Mouse (Mus musculus) left cerebral cortex, adult 2 months (tissue): Measurements from ENCODE around the gene Prkcb. TPM values are rescaled to one million over a fixed set of nuclear protein-coding genes. Genes with fewer than 3 reads are reported as not detected.

Experiments used
- DNase-seq, 2 experiments: peaks; one replicate each; pipeline ENCODE4 v3.0.0; 2021 to 2022; ENCODE audit warnings: low spot score in 2 of 2, mixed read lengths in 1 of 2; ENCODE audit errors: extremely low spot score in 1 of 2
- H3K27ac ChIP-seq: fragments of 200-600 bp; 2 replicates; pipeline ENCODE4 v1.8.1; 2022
- H3K4me3 ChIP-seq: fragments of 200-600 bp; 2 replicates; pipeline ENCODE4 v1.8.1; 2022
- CTCF ChIP-seq: fragments of 200-600 bp; IDR thresholded peaks from 2 replicates; pipeline ENCODE4 v1.8.1; 2022; ENCODE audit warnings: antibody characterized with exemption, mild to moderate bottlenecking, moderate library complexity
- intact Hi-C: fragments of 180-260 bp; cut with DNase I; formaldehyde crosslinking; loops from one replicate; pipeline ENCODE4 v1.15.1; 2025
- total RNA-seq, 2 experiments: library from RNA; stranded (reverse); gene quantifications; 2 replicates each; pipeline ENCODE4 v1.2.3; 2021

Gene Prkcb
- total RNA-seq, 2 experiments from 2014 or later: 964 to 986 TPM

DNA sequence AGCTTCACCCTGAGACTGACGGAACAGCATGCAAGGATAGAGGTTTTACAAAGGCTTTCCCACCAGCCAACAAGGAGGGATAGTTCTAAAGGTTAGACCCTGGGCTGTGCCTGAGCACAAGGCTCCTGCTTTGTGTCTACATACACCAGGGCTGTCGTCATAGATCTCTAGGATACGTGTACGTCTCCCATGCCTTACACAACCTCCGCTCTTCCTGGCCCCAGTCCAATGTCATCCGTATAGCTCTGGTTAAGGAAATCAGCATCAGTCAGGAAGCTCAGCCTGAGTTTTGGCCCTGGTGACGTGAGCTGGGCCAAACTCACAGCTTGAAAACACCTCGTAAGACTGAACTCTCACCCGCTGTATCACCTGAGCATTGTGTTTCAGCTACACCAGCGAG lies 307.3 kb downstream of the Prkcb start:
- H3K4me3 ChIP-seq: no peak overlapping the region
- DNase-seq: no peak
- no peak overlapping the region for H3K27ac ChIP-seq
- intact Hi-C loops: no loop called here
- TF ChIP-seq CTCF: no peak

DNA sequence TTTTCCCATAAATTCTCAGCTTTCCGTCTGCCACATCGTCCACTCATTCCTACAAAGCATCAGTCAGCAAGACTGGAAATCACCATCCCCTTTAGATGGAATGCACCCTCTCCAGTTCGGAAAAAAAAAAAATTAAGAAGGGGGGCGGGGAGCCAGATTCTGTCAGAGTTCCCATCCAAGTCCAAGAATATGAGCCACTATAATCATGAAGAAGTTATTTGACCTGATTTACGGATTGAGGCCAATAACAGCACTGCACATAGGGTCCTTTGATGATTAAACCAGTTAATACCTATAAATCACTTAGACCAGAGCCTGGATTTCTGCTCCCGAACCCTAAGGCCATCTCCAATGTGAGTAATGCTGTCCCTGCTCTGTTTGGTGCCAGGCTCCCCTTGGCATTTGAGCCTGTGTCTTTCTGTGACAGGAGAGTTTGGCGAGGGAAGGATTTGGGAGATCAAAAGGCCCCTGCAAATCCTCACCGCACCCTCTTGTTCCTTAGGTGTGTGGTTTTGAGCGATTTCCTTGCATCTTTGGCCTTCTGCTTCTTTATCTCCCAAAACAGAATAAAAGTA lies 308.1 kb downstream of the Prkcb start:
- no peak for TF ChIP-seq CTCF
- no peak for DNase-seq
- Histone ChIP-seq H3K27ac (peak overlapping the region; percentile 1; the same call in 1 of the 2 replicates), H3K4me3 (no peak overlapping the region)
- intact Hi-C loops: no loop called here

DNA sequence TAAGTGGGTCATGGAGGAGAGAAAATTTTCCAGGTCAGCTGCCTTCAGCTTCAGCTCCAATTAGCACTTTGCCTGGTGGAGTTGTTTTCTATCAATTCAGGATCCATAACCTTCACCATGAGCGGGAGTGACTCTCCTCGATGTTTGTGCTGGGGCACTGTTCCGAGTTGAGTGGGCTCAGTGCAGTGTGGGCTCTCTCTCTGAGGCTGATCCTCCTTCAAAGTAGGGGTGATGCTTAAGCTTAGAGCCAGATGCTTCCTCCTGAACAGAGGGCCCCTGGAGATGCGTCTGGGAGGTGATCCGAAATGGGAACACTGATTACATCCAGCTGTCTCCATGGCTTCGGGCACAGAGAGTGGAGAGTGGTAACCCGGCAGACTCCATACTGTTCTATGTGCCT lies 308.8 kb downstream of the Prkcb start:
- no peak for TF ChIP-seq CTCF
- intact Hi-C loops: no loop called here
- peak overlapping the region; percentile 1; the same call in 1 of the 2 replicates for H3K27ac ChIP-seq
- DNase-seq: no peak
- no peak overlapping the region for H3K4me3 ChIP-seq

DNA sequence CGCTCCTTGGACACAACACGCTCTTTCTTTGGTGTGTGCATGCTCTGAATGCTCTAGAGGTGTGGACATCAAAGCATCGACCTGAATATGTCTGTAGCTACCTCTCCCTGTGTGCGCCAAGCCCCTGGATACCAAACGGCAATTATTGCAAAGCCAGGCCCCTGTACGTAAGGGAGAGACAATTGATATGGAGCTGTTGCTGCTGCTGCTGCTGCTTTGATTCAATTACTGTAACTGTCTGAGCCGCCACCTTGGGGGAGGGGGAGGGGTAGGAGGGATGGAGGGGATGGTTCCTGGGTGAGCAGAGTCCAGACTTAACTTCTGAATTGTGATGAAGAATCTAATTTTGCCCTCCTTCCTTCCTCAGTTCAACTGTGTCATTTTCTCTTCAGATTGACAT lies 312.3 kb downstream of the Prkcb start:
- no peak overlapping the region for H3K27ac ChIP-seq
- no peak for DNase-seq
- no peak overlapping the region for H3K4me3 ChIP-seq
- intact Hi-C loops: no loop called here
- TF ChIP-seq CTCF: no peak

DNA sequence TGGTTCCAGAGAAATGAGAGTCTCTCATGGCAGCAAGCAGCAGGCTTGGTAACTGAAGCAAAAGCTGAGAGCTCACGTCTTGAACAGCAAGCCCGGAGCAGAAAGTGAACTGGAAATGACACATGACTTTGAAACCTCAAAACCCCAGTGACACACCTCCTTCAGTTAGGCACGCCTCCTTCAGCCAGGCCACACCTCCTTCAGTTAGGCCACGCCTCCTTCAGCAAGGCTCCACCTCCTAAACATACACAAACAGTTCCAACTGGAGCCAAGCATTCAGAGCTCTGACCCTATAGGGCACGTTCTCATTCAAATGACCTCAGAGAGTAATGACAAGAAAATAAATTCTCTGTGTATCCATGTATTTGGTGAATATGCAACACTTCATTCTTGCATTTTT lies 316.5 kb downstream of the Prkcb start:
- Histone ChIP-seq H3K4me3 (no peak overlapping the region), H3K27ac (no peak overlapping the region)
- intact Hi-C loops: no loop called here
- no peak for TF ChIP-seq CTCF
- no peak for DNase-seq

DNA sequence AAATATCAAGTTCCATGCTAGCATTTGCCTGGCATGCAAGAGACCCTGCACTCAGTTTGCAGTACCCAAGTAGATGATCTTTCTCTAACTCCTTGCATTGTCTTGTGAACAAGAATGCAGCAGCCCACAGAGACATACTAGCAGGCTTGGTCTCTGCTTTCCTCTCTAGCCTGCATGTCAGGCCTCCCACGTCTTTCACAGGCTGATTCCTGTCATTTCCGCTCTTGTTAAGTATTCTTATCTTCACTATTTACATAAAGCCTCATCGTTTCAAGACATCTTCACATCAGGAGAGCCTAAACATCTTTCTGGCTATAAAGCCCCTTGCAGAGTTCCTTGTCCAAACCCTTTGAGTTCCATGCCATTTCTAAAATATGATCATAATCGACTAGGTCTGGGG lies 320.9 kb downstream of the Prkcb start:
- TF ChIP-seq CTCF: no peak
- DNase-seq: no peak
- intact Hi-C loops: no loop called here
- peak overlapping the region; percentile 44; the same call in 1 of the 2 replicates for H3K27ac ChIP-seq
- no peak overlapping the region for H3K4me3 ChIP-seq

DNA sequence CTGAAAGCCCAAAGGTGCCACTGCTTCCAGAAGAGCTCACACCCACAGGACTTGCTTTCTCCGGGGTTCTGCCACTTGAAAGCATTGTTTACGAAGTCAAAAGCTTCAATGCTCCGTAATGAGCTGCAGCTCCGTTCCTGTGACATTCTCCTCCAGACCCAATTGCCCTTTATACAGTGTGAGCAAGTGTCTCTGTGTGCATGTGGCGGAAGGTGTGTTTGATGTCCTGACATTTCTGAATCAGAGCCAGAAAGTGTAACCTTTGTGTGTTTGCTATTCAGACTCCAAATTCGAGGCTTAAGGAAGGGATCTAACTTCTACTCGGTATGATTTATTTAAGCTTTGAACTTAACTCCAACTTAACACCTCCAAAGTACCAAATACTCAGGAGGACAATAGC lies 321.6 kb downstream of the Prkcb start:
- H3K4me3 ChIP-seq: no peak overlapping the region
- intact Hi-C loops: no loop called here
- peak overlapping the region; percentile 36; the same call in 1 of the 2 replicates for H3K27ac ChIP-seq
- DNase-seq: no peak
- no peak for TF ChIP-seq CTCF

DNA sequence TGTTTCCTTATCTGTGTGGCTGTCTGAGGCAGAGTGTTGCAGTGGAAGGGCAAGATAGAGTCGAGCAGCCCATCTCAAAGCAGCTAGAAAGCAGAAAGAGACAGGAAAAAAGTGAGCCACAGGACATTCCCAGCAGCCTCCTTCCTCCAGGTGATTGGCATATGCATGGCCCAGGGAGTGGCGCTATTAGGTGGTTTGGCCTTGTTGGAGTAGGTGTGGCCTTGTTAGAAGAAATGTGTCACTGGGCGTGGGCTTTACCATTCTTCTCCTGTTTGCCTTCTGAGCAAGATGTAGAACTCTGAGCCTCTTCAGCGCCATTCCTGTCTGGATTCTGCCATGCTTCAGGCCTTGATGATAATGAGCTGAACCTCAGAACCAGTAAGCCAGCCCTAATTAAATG lies 325.3 kb downstream of the Prkcb start:
- TF ChIP-seq CTCF: no peak
- no peak for DNase-seq
- intact Hi-C loops: no loop called here
- no peak overlapping the region for H3K4me3 ChIP-seq
- no peak overlapping the region for H3K27ac ChIP-seq

DNA sequence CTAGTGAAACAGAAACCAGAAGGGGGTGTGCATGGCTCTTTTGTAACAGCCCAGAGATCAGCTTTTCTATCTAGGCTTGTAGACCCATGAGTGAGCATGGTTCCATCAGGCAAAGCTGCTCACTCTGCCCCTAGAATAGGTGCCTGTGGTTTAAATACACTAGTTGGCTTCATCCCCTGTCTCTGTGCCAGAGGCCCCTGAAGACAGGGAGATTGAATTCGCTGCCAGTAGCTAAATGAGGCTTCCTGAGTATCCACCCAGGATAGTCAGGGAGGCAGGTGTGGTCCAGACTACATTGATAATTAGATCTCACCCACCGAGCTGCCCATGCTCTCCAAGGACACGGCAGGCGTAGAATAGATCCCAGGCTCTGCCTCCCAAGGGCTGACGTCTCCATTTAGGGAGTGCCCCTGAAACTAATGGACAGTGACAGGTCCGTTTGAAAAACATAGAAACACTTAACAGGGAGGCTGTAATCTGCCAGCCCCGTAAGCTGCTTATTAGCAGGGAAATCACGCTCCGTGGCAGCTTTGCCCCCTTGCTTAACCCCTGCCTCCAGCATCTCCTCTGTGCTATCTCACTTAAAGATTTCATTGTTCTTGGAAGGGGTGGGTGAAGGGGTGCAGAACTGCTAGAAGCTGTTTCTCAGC lies 333.7 kb downstream of the Prkcb start:
- no peak for DNase-seq
- no peak overlapping the region for H3K4me3 ChIP-seq
- TF ChIP-seq CTCF: no peak
- peak overlapping the region; percentile 44 for H3K27ac ChIP-seq
- intact Hi-C loops: no loop called here

DNA sequence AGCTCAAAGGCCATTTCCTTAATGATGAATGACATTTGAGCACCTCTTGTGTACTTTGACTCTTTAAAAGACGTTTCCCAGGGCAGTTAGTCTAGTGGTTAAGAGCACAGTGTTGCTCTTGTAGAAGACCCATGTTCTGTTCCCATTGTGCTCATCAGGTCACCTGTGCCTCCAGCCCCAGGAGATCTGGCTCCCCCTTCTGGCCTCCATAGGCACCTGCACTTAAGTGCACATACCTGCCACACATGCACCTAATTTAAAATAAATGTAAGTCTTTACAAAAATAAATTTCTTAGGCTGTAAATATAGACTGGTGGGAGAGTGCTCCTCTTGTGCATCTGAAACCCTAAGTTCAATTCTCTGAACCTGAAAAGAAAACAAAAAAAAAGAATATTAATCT lies 335.2 kb downstream of the Prkcb start:
- H3K4me3 ChIP-seq: no peak overlapping the region
- H3K27ac ChIP-seq: no peak overlapping the region
- TF ChIP-seq CTCF: peak; percentile 32
- DNase-seq: no peak
- intact Hi-C loops: no loop called here

DNA sequence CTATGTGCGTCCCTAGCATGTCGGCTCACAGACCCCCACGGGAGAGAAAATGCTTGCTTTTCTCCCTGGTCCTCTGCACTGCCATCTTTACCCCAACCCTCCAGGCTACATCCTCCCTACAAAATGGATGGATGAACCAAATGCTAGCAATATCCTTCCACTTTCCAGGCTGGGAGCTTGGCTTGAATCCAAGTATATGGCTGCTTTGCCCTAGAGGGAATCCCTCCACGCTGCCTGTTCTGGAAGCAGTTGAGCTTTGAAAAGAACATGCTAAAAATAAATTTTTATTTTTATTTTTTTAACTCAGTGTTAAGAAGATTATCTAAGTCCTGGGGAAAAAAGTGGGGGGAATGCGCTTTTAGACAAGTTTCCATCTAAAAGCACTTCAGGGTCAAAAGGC lies 339.5 kb downstream of the Prkcb start:
- Histone ChIP-seq H3K27ac (no peak overlapping the region), H3K4me3 (no peak overlapping the region)
- intact Hi-C loops: no loop called here
- DNase-seq: no peak
- no peak for TF ChIP-seq CTCF

DNA sequence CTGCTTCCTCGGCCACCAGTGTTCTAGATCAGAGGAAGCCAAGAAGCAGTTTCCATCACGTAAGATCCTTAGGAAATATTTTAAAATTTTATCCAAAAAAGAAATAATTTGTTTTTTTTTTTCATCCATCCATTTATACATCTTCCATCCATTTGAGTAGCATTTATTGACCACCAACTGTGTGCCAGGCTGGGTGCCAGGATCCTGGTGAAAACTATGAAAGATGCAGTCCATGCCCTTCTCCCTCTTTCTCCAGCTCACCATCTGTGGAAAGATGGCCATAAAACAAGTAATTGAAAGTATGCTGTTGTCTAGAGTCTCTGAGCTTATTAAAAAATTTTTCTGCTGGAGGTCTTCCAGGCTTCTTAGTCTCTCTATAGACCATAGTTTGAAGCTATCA lies 341.8 kb downstream of the Prkcb start:
- H3K27ac ChIP-seq: no peak overlapping the region
- TF ChIP-seq CTCF: no peak
- intact Hi-C loops: no loop called here
- no peak overlapping the region for H3K4me3 ChIP-seq
- no peak for DNase-seq

DNA sequence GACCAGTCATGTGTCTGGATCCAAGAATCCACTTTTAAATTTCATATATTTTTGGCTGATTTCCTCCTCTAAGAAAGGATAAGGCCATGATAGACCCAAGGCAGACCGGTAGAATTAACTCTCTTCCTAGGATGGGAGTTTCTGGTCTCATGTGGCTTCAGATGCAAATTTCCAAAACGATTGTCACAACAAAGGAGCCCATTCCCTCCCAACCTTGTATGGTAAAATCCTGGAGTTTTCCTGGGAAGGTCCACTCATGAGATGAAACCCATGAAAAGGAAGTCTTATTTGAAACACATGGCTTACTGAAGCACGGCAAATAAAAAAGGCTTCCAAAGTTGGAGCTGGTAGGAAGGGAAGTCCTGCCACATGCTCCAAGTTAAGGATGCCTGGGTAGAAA lies 342.6 kb downstream of the Prkcb start:
- H3K27ac ChIP-seq: no peak overlapping the region
- no peak for TF ChIP-seq CTCF
- intact Hi-C loops: no loop called here
- DNase-seq: no peak
- no peak overlapping the region for H3K4me3 ChIP-seq
